8 mouse cellular contexts compared by ENCODE assay signal in the genomic region with DNA sequence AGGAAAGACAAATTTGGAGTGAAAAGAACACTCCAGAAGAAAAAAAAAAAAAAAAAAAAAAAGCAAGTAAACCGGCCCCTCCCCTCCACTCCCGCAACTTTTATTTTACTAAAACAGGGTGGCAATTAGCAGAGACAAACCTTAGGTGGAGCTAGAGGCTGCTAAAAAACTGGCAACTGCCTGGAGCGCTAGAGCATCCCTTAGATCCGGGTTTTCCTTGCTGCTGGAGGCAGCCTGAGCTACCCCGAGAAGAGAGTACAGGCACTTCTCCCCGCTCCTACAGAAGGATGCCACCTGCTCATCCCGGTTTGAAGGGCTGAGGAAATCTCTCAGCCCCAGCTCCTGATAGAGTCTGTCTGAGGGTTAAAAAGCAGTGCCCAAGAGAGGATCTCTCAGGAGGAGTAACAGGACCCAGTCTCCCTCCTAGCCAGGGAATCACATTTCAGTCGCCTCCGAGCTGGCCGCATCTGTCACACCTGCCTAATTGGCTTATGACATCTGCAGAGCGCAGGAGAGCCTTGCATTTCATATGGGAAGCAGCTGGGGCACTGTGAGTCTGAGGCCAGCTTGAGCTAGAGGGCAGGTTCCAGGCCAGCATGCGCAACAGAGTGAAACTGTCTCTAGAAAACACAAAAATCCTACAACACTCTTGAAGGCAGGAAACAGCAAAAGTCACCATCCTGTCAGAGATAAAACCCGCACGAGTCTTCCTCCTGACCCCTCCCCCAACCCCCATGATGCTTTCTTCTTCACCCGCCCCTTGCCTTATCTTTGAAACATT. TPM values are rescaled to one million over a fixed set of nuclear protein-coding genes. Genes with fewer than 3 reads are reported as not detected.
DNase-seq lines count a peak whose midpoint lies in the region; ATAC-seq and TF ChIP-seq lines count a peak whose summit lies in the region.

No protein-coding gene starts in this region.

- TF ChIP-seq CTCF in lung, adult 2 months (IDR thresholded peaks at IDR 0.05; ENCODE audit: insufficient read depth, low read length): peak; percentile 62
- TF ChIP-seq CTCF in olfactory bulb, adult 2 months (IDR thresholded peaks at IDR 0.05; ENCODE audit: insufficient read depth, low read depth, low read length): no peak

- peaks cover 29% of the 10 kb centered on the region for H3K4me1 ChIP-seq in erythroblast, embryonic 14.5 days (ENCODE audit: control insufficient read depth)
- H3K4me1 ChIP-seq in lung, adult 2 months (ENCODE audit: control insufficient read depth, insufficient read depth, low read length): peaks cover 12% of the 10 kb centered on the region
- peaks cover 6% of the 10 kb centered on the region for H3K4me1 ChIP-seq in olfactory bulb, adult 2 months (ENCODE audit: control insufficient read depth, insufficient read depth, low read length)

- intact Hi-C loops in heart, postnatal 14 days (cut with DNase I): loop anchor here (5.0 kb wide), 2 partner anchors 37 to 107 kb away; partner anchors contain the start of gene Syde2

- no peak overlapping the region for H3K27ac ChIP-seq in olfactory bulb, adult 2 months (ENCODE audit: insufficient read depth, low read depth, low read length)

- H3K27me3 ChIP-seq in erythroblast, embryonic 14.5 days (ENCODE audit: control insufficient read depth): no peaks in the 10 kb centered on the region

- TF ChIP-seq POLR2A in lung, adult 2 months (IDR thresholded peaks at IDR 0.05; ENCODE audit: borderline replicate concordance, extremely low read depth, low read depth, low read length): no peak
- no peak for TF ChIP-seq POLR2A in olfactory bulb, adult 2 months (IDR thresholded peaks at IDR 0.05; ENCODE audit: insufficient read depth, low read depth, low read length)

- ATAC-seq in CD4-positive, CD25-positive, alpha-beta regulatory T cell, adult 4 months: peak; percentile 78

- WGBS in lung, adult 2 months: 14% methylated on average over 15 of the region's 15 CpGs
- 14% methylated on average over 15 of the region's 15 CpGs for WGBS in olfactory bulb, adult 2 months

- H3K4me3 ChIP-seq in erythroblast, embryonic 14.5 days (replicated peaks): peak overlapping the region; percentile 47
- H3K4me3 ChIP-seq in lung, adult 2 months (replicated peaks; ENCODE audit: extremely low read depth, low read depth, low read length): no peak overlapping the region
- H3K4me3 ChIP-seq in olfactory bulb, adult 2 months (ENCODE audit: insufficient read depth, low read depth, low read length): peak overlapping the region; percentile 17

- no peaks in the 10 kb centered on the region for H3K9me3 ChIP-seq in erythroblast, embryonic 14.5 days (ENCODE audit: control insufficient read depth, low read length)

- DNase-seq in T-cell, adult 2 months (ENCODE audit: low spot score): peak; percentile 58
- peak; percentile 34 to 53 for DNase-seq in heart, postnatal 14 days
- DNase-seq in layer of hippocampus, adult 18-20 months (ENCODE audit: low spot score in 2 of 2): peak; percentile 58 to 80
- peak; percentile 35 for DNase-seq in lung, adult 2 months
- no peak for DNase-seq in spleen, postnatal 36 days (ENCODE audit: low spot score in 2 of 2)

- no peaks in the 10 kb centered on the region; the same call in 1 of the 2 replicates for H3K36me3 ChIP-seq in erythroblast, embryonic 14.5 days (ENCODE audit: control insufficient read depth)

RNA-seq across cellular contexts. Expression of gene 2410004B18Rik, which starts 12.4 kb away (rescaled TPM):
- 10 to 100 TPM; 18.9 to 21.5 TPM for polyA plus RNA-seq in CD4-positive, CD25-positive, alpha-beta regulatory T cell, adult 4 months (2017; shearing (Covaris generic))
- polyA plus RNA-seq in erythroblast, embryonic 14.5 days (2012): 2.8 and 3.2 TPM in 2 replicates
- 10 to 100 TPM; 16.7 to 22.9 TPM for total RNA-seq in heart, postnatal 14 days (2021)
- total RNA-seq in layer of hippocampus, adult 18-20 months (2021): 10 to 100 TPM; 37.1 to 38.2 TPM
- 13.6 and 16.8 TPM in 2 replicates for polyA plus RNA-seq in lung, adult 2 months (2012; rRNA removed)
- not detected in 2 replicates for polyA plus RNA-seq in olfactory bulb, adult 2 months (2012; ENCODE audit: insufficient read depth, insufficient read length, low replicate concordance, missing spikeins)

RNA-seq across cellular contexts. Expression of gene Bcl10, which starts 27.6 kb away (rescaled TPM):
- polyA plus RNA-seq in CD4-positive, CD25-positive, alpha-beta regulatory T cell, adult 4 months (2017; shearing (Covaris generic)): 10 to 100 TPM; 43.5 to 50.2 TPM
- polyA plus RNA-seq in erythroblast, embryonic 14.5 days (2012): 1.1 and 1.2 TPM in 2 replicates
- 10 to 100 TPM; 20.8 to 22.1 TPM for total RNA-seq in heart, postnatal 14 days (2021)
- 10 to 100 TPM; 13.0 to 13.7 TPM for total RNA-seq in layer of hippocampus, adult 18-20 months (2021)
- 8.4 and 13.5 TPM in 2 replicates for polyA plus RNA-seq in lung, adult 2 months (2012; rRNA removed)
- not detected in 2 replicates for polyA plus RNA-seq in olfactory bulb, adult 2 months (2012; ENCODE audit: insufficient read depth, insufficient read length, low replicate concordance, missing spikeins)

RNA-seq across cellular contexts. Expression of gene Syde2, which starts 37.4 kb away (rescaled TPM):
- polyA plus RNA-seq in CD4-positive, CD25-positive, alpha-beta regulatory T cell, adult 4 months (2017; shearing (Covaris generic)): not detected
- polyA plus RNA-seq in erythroblast, embryonic 14.5 days (2012): not detected in 2 replicates
- total RNA-seq in heart, postnatal 14 days (2021): 10 to 100 TPM; 21.5 to 25.4 TPM
- 1 to 10 TPM; 3.6 to 4.2 TPM for total RNA-seq in layer of hippocampus, adult 18-20 months (2021)
- polyA plus RNA-seq in lung, adult 2 months (2012; rRNA removed): 6.6 and 9.0 TPM in 2 replicates
- not detected in 2 replicates for polyA plus RNA-seq in olfactory bulb, adult 2 months (2012; ENCODE audit: insufficient read depth, insufficient read length, low replicate concordance, missing spikeins)

Comparison
In these comparisons a context has a peak if more than half of its experiments do, and no peak if none do; other contexts are left out.
1. DNase-seq: peak in T-cell, adult 2 months (single experiment), heart, postnatal 14 days (2 of 2), layer of hippocampus, adult 18-20 months (2 of 2) and lung, adult 2 months (single experiment); none in spleen, postnatal 36 days (0 of 2).